Mouse (Mus musculus) heart, adult 2 months (tissue): ENCODE measurements at regions not wholly inside any gene's neighbourhood (a gene's known extent, or its start where the extent isn't known, plus 50 kb on each side); places are given as distances from the start of the nearest gene placed in this dataset.

Experiments used
- CTCF ChIP-seq: fragments of 200-600 bp; IDR thresholded peaks from 2 replicates; pipeline ENCODE4 v1.8.1; 2022; ENCODE audit warnings: antibody characterized with exemption, mild to moderate bottlenecking, moderate library complexity
- EP300 ChIP-seq: fragments of 200-500 bp; IDR thresholded peaks from 2 replicates; pipeline ENCODE4 v1.6.1; 2011; ENCODE audit warnings: low read depth, low read length, control low read depth; ENCODE audit not compliant: insufficient read depth
- POLR2A ChIP-seq: fragments of 200-500 bp; IDR thresholded peaks from 2 replicates; pipeline ENCODE4 v1.6.1; 2011; ENCODE audit warnings: mild to moderate bottlenecking, low read depth, low read length, control low read depth; ENCODE audit not compliant: insufficient read depth

DNA sequence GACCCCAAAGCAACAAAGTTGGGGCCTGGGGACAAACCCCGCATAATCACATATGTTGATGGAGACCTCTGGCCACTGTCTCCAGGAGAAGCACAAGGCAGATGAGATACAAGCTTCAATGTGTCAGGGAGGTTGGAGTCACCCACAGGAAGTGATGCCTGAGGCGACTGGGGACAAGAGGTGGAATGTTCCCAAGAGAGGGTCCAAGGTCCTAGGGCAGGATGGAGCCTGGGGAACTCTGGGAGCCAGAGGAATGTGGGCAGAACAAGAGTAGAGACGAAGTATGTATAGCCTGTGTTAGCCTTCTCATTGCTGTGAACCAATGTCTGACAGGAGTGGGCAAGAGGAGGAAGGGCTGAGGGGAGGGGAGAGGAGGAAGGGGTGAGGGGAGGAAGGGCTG lies 82.7 kb upstream of the Slc22a12 start:
- no peak for TF ChIP-seq POLR2A
- TF ChIP-seq CTCF, result no peak
- TF ChIP-seq EP300, result no peak
